Mouse (Mus musculus) heart, embryonic 15.5 days (tissue): ENCODE measurements at regions not wholly inside any gene's neighbourhood (a gene's known extent, or its start where the extent isn't known, plus 50 kb on each side); places are given as distances from the start of the nearest gene placed in this dataset.

Source experiments
- ATAC-seq: fragments of 200-750 bp; cut with Nextera tagmentation; replicated peaks from 2 replicates; pipeline ENCODE4 v1.8.0; 2017; ENCODE audit warnings: low read depth, moderate TSS enrichment; ENCODE audit not compliant: insufficient number of reproducible peaks, insufficient read depth, low FRiP score
- H3K27ac ChIP-seq: fragments of 300-500 bp; sonication (generic); 2 replicates; pipeline ENCODE4 v1.5.1; 2015; ENCODE audit warnings: mild to moderate bottlenecking, inconsistent platforms
- H3K27me3 ChIP-seq: fragments of 300-500 bp; sonication (generic); 2 replicates; pipeline ENCODE4 v1.6.1; 2015; ENCODE audit warnings: inconsistent platforms
- H3K36me3 ChIP-seq: fragments of 300-500 bp; sonication (generic); 2 replicates; pipeline ENCODE4 v1.6.1; 2015; ENCODE audit warnings: mild to moderate bottlenecking, inconsistent platforms
- H3K4me1 ChIP-seq: fragments of 300-500 bp; sonication (generic); replicated peaks from 2 replicates; pipeline ENCODE4 v1.6.1; 2015; ENCODE audit warnings: inconsistent platforms
- H3K4me2 ChIP-seq: fragments of 300-500 bp; sonication (generic); 2 replicates; pipeline ENCODE4 v1.6.1; 2015; ENCODE audit warnings: inconsistent platforms, mild to moderate bottlenecking, moderate library complexity
- H3K4me3 ChIP-seq: fragments of 300-500 bp; sonication (generic); 2 replicates; pipeline ENCODE4 v1.5.1; 2015; ENCODE audit warnings: mild to moderate bottlenecking, inconsistent platforms
- H3K9ac ChIP-seq: fragments of 300-500 bp; sonication (generic); 2 replicates; pipeline ENCODE4 v1.6.1; 2015; ENCODE audit warnings: mild to moderate bottlenecking, inconsistent platforms
- H3K9me3 ChIP-seq: fragments of 300-500 bp; sonication (generic); replicated peaks from 2 replicates; pipeline ENCODE4 v1.6.1; 2016; ENCODE audit warnings: inconsistent platforms
- WGBS: fragments of 180-500 bp; shearing (Covaris S2); methylation state at CpG from one replicate; pipeline ENCODE4 v1.1.7; 2015; ENCODE audit warnings: mixed read lengths; 5-methylcytosine and 5-hydroxymethylcytosine counted together

- H3K4me2 ChIP-seq = no peak overlapping the region
- H3K9ac ChIP-seq = no peak overlapping the region
- no peaks in the 10 kb centered on the region for H3K9me3 ChIP-seq
- ATAC-seq = no peak
- no peaks in the 10 kb centered on the region for H3K36me3 ChIP-seq
- H3K4me1 ChIP-seq = no peaks in the 10 kb centered on the region
- 77% methylated on average over 9 of the region's 9 CpGs for WGBS
- no peak overlapping the region for H3K27ac ChIP-seq
- H3K4me3 ChIP-seq = no peak overlapping the region
- no peaks in the 10 kb centered on the region; the same call in 1 of the 2 replicates for H3K27me3 ChIP-seq
Measured at GRCm38 (mm10) chr13:72837016-72837415, 208.4 kb downstream of the Irx2 start.

- Histone ChIP-seq H3K4me3 (no peak overlapping the region), H3K9me3 (no peaks in the 10 kb centered on the region), H3K4me1 (no peaks in the 10 kb centered on the region), H3K27me3 (no peaks in the 10 kb centered on the region), H3K4me2 (no peak overlapping the region), H3K9ac (no peak overlapping the region), H3K36me3 (no peaks in the 10 kb centered on the region), H3K27ac (no peak overlapping the region)
- WGBS = 63% methylated on average over 4 of the region's 4 CpGs
- ATAC-seq = no peak
Measured at GRCm38 (mm10) chr13:72848097-72848496, 219.5 kb downstream of the Irx2 start.

DNA sequence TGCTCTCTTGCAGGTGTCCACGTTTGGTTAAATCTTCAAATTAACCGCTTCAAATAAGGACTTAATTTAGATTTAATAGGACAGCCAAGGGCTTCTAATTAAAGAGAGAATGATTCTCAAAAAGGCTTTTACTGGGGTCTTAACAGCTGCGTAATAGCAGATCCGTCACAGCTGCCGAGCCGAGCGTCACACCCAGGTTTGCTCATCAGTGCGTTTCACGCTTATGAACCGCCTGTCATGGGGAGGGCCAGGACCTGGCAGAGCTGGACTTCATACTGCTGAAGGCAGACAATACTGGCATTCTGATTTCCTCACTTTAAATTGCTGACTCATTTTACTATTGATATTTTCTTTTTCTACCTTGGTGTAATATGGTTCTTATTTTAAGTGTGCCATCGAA is 221.2 kb downstream of the Irx2 start:
- WGBS = 81% methylated on average over 11 of the region's 11 CpGs
- Histone ChIP-seq H3K9ac (no peak overlapping the region), H3K9me3 (no peaks in the 10 kb centered on the region), H3K27me3 (no peaks in the 10 kb centered on the region), H3K4me1 (no peaks in the 10 kb centered on the region), H3K36me3 (no peaks in the 10 kb centered on the region), H3K4me3 (no peak overlapping the region), H3K27ac (no peak overlapping the region), H3K4me2 (no peak overlapping the region)
- no peak for ATAC-seq

- H3K9ac ChIP-seq = no peak overlapping the region
- H3K9me3 ChIP-seq = no peaks in the 10 kb centered on the region
- H3K4me2 ChIP-seq = no peak overlapping the region
- WGBS = 68% methylated on average over 4 of the region's 4 CpGs
- no peaks in the 10 kb centered on the region for H3K36me3 ChIP-seq
- no peak overlapping the region for H3K4me3 ChIP-seq
- no peaks in the 10 kb centered on the region for H3K4me1 ChIP-seq
- H3K27ac ChIP-seq = no peak overlapping the region
- ATAC-seq = no peak
- H3K27me3 ChIP-seq = no peaks in the 10 kb centered on the region
Measured at GRCm38 (mm10) chr13:72852896-72853295, 224.3 kb downstream of the Irx2 start.

DNA sequence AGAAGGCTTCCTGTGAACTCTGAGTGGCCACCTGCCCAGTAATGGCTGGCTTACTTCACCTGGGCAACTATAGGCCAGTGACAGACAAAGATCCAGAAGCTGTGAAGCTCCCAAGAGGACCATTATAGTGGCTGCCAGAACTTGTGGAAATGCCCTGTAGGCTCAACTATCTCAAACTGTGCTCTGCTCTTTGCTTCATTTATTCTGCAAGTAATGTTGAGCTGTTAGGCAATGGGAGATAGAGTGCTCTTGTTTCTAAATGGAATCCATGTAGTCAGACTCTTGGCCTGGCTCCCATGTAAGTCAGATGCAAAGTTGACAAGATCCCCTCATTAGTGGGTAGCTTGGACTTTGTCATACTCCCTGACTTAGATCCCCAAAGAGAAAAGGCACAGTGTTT is 247.3 kb downstream of the Irx2 start:
- H3K27ac ChIP-seq = no peak overlapping the region
- no peaks in the 10 kb centered on the region for H3K36me3 ChIP-seq
- no peaks in the 10 kb centered on the region for H3K4me1 ChIP-seq
- H3K27me3 ChIP-seq = no peaks in the 10 kb centered on the region
- ATAC-seq = no peak
- no peak overlapping the region for H3K4me2 ChIP-seq
- H3K9ac ChIP-seq = no peak overlapping the region
- no peaks in the 10 kb centered on the region for H3K9me3 ChIP-seq
- H3K4me3 ChIP-seq = no peak overlapping the region

- Histone ChIP-seq H3K27ac (no peak overlapping the region), H3K4me1 (no peaks in the 10 kb centered on the region), H3K9ac (no peak overlapping the region), H3K36me3 (no peaks in the 10 kb centered on the region), H3K27me3 (0 out of 2 replicates have a peak, but pooled peaks cover 5% of the 10 kb centered on the region), H3K9me3 (no peaks in the 10 kb centered on the region), H3K4me2 (no peak overlapping the region), H3K4me3 (no peak overlapping the region)
- no peak for ATAC-seq
- WGBS = 66% methylated on average over 11 of the region's 11 CpGs
Measured at GRCm38 (mm10) chr13:72894982-72895381, 266.4 kb downstream of the Irx2 start.

DNA sequence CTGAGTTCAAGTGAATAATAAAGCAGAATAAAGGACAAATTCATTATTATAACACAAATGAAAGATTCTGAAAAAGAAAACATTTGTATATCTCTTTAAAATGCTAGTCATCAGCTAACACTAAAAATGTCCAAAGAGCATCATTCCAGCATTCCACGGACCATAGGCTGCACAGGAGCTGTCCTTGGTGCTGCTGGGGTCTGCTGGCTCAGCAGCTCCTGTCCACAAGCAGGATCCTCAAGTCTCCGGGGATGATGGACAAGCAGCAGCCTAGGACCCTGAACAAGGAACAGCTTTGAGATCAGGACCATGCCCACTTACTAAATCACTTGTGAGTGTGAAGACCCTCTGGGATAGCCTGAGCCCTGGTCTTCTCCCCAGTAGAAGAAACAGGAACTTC is 274.0 kb downstream of the Irx2 start:
- H3K27me3 ChIP-seq = no peaks in the 10 kb centered on the region
- H3K9me3 ChIP-seq = no peaks in the 10 kb centered on the region
- H3K27ac ChIP-seq = no peak overlapping the region
- H3K36me3 ChIP-seq = no peaks in the 10 kb centered on the region
- H3K4me1 ChIP-seq = no peaks in the 10 kb centered on the region
- WGBS = 27% methylated on average over 2 of the region's 2 CpGs
- no peak overlapping the region for H3K9ac ChIP-seq
- no peak for ATAC-seq
- no peak overlapping the region for H3K4me2 ChIP-seq
- H3K4me3 ChIP-seq = no peak overlapping the region

DNA sequence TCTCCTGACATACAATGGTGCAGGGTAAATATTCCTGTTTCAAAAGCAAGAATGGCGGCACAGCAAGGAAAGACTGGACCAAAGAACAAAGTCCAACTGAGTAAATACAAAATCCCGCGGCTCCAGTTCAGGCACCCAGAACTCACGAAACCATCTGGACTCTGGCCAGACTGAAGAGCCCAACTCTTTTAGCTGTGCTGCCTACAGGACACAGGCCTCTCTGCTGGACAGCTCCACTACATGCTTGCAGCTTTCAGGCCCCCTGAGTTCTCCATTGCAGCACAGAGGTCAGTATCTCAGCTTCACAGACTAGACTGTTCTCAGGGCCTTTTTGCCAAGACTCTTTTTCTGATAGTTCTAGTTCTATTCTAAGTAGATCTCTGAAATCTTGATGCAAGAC is 290.3 kb downstream of the Irx2 start:
- Histone ChIP-seq H3K4me2 (no peak overlapping the region), H3K27ac (no peak overlapping the region), H3K36me3 (no peaks in the 10 kb centered on the region), H3K4me1 (no peaks in the 10 kb centered on the region), H3K27me3 (no peaks in the 10 kb centered on the region), H3K9ac (no peak overlapping the region), H3K4me3 (no peak overlapping the region), H3K9me3 (no peaks in the 10 kb centered on the region)
- 71% methylated on average over 4 of the region's 4 CpGs for WGBS
- no peak for ATAC-seq

DNA sequence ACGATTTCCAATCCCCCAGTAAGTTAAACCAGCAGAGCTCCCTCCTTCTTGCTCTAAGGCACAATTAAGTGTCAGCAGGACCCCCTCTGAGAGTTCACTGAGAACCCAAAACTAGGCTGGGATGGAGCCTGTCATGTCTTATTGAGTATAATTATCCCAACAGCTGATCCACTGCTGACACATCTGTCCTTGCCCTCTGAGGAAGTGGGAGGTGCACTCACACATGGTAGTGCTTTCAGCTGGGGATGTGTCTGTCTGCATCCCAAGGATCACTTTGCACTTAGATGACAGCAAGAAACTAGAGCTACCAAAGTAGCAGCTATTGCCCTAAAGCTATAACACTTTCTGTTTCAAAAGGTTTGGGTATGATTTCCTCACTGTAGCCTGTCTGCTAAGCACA is 291.7 kb downstream of the Irx2 start:
- Histone ChIP-seq H3K9me3 (no peaks in the 10 kb centered on the region), H3K4me1 (no peaks in the 10 kb centered on the region), H3K9ac (no peak overlapping the region), H3K27me3 (no peaks in the 10 kb centered on the region), H3K27ac (no peak overlapping the region), H3K4me2 (no peak overlapping the region), H3K36me3 (no peaks in the 10 kb centered on the region), H3K4me3 (no peak overlapping the region)
- WGBS = 25% methylated on average over 1 of the region's 1 CpGs
- ATAC-seq = no peak

DNA sequence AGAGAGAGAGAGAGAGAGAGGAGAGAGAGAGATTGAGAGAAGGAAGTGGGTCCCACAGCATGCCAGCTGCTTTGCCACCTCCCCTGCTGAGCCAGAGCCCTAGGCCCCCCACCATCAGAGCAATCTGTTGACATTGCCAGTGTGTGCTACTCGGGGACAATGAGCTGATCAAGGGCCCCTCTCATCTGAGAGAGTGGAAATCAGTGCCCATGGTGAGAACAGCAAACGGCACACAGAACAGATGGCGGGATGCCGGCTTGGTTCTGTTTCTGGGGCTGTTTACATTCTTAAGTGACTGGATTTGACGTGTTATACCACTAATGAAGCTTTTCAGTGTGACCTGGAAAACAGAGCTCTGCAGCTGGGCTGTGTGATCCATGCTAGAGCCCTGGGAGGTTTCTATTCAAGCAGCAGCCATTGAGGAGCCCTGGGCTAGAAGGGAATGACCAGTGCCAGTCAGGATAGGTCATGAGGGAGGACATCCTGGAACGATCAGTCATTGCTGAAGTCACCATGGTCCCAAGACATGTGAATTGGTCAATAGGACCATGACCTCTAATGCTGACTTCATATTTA is 296.0 kb downstream of the Irx2 start:
- H3K4me2 ChIP-seq = no peak overlapping the region
- ATAC-seq = no peak
- H3K36me3 ChIP-seq = no peaks in the 10 kb centered on the region

DNA sequence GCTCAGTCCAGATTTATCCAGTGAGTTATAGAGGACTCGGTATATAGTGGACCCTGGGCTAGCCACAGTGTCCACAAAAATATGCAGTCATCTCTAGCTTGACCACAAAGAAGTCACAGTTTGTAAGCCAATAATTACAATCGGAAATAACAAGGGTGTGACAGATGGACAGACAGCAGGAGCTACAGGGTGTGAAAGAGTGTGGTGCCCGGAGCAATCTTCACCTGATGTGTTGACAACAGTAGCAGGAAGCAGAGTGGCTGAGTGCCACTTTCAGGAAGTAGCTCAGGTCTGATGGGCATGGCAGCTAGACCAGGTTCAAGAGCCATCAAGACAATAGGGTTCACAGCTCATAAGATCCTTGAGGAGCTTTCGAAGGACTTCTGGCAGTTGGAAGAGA is 308.6 kb downstream of the Irx2 start:
- H3K36me3 ChIP-seq = no peaks in the 10 kb centered on the region
- H3K4me1 ChIP-seq = no peaks in the 10 kb centered on the region
- H3K4me3 ChIP-seq = no peak overlapping the region
- ATAC-seq = no peak
- H3K27me3 ChIP-seq = no peaks in the 10 kb centered on the region
- 64% methylated on average over 4 of the region's 4 CpGs for WGBS
- H3K9me3 ChIP-seq = no peaks in the 10 kb centered on the region
- no peak overlapping the region for H3K9ac ChIP-seq
- no peak overlapping the region for H3K27ac ChIP-seq
- H3K4me2 ChIP-seq = no peak overlapping the region

More for the DNA sequence above, 296.0 kb downstream of the Irx2 start:
- 29% methylated on average over 6 of the region's 6 CpGs for WGBS
- H3K4me1 ChIP-seq = no peaks in the 10 kb centered on the region
- no peak overlapping the region for H3K27ac ChIP-seq
- no peaks in the 10 kb centered on the region for H3K9me3 ChIP-seq
- H3K27me3 ChIP-seq = no peaks in the 10 kb centered on the region
- H3K4me3 ChIP-seq = no peak overlapping the region
- no peak overlapping the region for H3K9ac ChIP-seq

- no peak overlapping the region for H3K27ac ChIP-seq
- no peaks in the 10 kb centered on the region for H3K4me1 ChIP-seq
- no peaks in the 10 kb centered on the region for H3K36me3 ChIP-seq
- H3K27me3 ChIP-seq = no peaks in the 10 kb centered on the region
- no peak overlapping the region for H3K4me3 ChIP-seq
- H3K9me3 ChIP-seq = no peaks in the 10 kb centered on the region
- 46% methylated on average over 13 of the region's 13 CpGs for WGBS
- no peak for ATAC-seq
- no peak overlapping the region for H3K9ac ChIP-seq
- no peak overlapping the region for H3K4me2 ChIP-seq
Measured at GRCm38 (mm10) chr13:72938156-72938874, 309.7 kb downstream of the Irx2 start.
